Mouse (Mus musculus) cortical plate, adult 2 months (tissue): ENCODE measurements at regions not wholly inside any gene's neighbourhood (a gene's known extent, or its start where the extent isn't known, plus 50 kb on each side); places are given as distances from the start of the nearest gene placed in this dataset.
A peak's percentile ranks its signal among the peaks of the same experiment; 100 is the strongest.

ENCODE experiments used
- H3K27ac ChIP-seq: fragments of 200-500 bp; 2 replicates; pipeline ENCODE4 v1.5.1; 2012; ENCODE audit warnings: low read length, control low read depth, inconsistent platforms; ENCODE audit not compliant: insufficient read depth
- H3K4me1 ChIP-seq: fragments of 200-500 bp; 2 replicates; pipeline ENCODE4 v1.6.1; 2011; ENCODE audit warnings: low read length; ENCODE audit not compliant: control insufficient read depth, insufficient read depth
- H3K4me3 ChIP-seq: fragments of 200-500 bp; 2 replicates; pipeline ENCODE4 v1.5.1; 2011; ENCODE audit warnings: mild to moderate bottlenecking, low read length, control low read depth; ENCODE audit not compliant: insufficient read depth
- CTCF ChIP-seq: fragments of 200-500 bp; IDR thresholded peaks from 2 replicates; pipeline ENCODE4 v1.5.1; 2011; ENCODE audit warnings: mild to moderate bottlenecking, control low read depth, low read length; ENCODE audit not compliant: insufficient read depth; ENCODE audit errors: extremely low read depth
- POLR2A ChIP-seq: fragments of 200-500 bp; IDR thresholded peaks from 2 replicates; pipeline ENCODE4 v1.6.1; 2011; ENCODE audit warnings: mild to moderate bottlenecking, low read length, control low read depth; ENCODE audit not compliant: insufficient read depth; ENCODE audit errors: extremely low read depth

DNA sequence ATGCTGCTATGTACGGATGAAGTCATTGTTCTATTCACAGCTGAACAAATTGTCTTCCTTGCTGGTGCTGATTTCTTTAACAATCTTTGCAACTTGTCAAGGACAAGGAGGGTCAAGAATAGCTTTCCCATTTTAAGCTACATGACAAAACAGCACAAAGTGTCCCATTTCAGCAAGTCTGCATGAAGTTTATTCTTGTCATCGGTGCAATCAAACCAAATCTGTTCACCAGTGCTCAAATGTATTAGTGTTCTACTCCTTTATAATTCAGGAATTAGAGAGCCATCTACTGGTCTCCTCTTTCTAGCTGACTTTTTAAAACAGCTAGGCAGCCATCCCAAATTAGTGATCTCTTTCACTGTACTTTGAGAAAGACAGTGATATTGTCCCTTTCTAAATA, 1040.8 kb downstream of the Galc start:
- TF ChIP-seq POLR2A (no peak), CTCF (no peak)
- no peaks in the 10 kb centered on the region for H3K4me1 ChIP-seq
- H3K4me3 ChIP-seq = 0 out of 2 replicates have a peak overlapping the region, but pooled peaks have one; percentile 7
- no peak overlapping the region; the same call in 1 of the 2 replicates for H3K27ac ChIP-seq

DNA sequence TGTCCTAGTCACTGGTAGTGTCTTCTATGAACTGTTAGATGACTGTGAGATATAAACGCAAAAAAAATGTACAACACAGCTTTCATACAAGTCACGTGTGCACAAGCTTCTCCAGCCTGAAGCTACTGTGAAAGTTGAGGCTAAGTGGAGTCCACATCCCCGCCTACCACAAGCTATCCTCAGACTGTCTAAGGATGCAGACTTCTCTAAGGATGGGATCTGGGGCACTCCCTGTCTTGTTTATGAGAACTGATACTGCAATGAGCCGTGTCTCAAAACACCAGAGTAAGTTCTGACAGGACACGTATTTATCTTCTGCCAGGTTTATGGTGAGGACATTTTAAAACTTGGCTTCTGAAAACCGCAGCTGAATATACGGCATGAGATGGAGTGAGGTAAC, 1041.7 kb downstream of the Galc start:
- Histone ChIP-seq H3K4me3 (no peak overlapping the region), H3K27ac (no peak overlapping the region)
- no peak for TF ChIP-seq CTCF
- TF ChIP-seq POLR2A = no peak

DNA sequence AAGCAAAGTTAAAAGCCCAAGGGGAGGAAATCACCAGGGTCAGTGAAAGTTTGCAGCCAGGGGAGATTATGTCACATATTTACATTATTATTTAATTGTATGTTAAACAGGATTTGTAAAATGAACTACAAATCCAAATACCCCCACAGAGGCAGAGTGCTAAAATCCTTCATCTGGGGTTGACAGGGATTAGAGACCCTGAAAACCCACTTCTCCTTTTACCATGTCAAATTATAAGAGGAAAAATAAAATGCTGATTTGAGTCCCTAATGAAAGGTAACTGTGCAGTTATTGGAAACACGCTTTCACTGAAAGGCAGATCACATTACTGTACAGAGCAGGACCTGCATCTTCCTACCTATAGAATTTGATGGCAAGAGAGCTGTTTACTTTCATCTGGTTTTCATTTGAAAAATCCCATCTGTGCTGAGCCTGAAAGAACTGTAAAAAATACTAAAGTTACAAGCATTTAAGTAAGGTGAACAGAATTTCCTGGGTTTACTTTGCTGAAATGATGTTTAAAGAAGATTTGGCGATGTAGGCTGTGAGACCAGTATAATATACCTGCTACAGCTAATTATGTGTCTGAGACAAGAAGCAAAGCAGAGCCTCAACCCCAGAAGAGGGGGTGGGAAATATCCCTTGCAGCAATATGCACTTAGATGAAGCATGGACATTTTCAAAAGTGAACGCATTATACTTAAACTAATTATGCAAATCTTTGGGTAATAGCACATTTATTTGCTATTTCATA, 1055.4 kb downstream of the Galc start:
- no peak for TF ChIP-seq POLR2A
- TF ChIP-seq CTCF = no peak

More for the DNA sequence above, 1041.7 kb downstream of the Galc start:
- no peaks in the 10 kb centered on the region for H3K4me1 ChIP-seq

DNA sequence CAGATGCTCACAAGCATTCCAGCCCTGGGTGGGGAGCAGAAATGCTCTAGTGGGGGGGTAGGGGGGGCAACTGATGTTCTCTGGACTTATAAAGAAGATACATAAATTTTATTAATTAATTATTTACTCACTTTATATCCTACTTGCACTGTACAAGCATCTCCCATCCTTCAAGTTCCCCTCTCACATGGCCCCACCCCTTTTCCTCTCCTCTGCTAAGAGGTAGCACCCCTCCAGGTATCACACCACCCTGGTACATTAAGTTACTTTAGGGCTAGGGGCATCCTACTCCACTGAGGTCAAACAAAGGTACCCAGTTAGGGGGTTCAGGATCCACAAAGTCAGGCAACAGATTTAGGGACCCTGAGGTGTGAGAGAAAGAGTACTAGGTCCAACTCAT, 1097.4 kb downstream of the Galc start:
- H3K4me3 ChIP-seq = no peak overlapping the region
- H3K27ac ChIP-seq = no peak overlapping the region
- TF ChIP-seq CTCF (no peak), POLR2A (no peak)
- H3K4me1 ChIP-seq = no peaks in the 10 kb centered on the region

More for the DNA sequence above, 1055.4 kb downstream of the Galc start:
- no peak overlapping the region for H3K4me3 ChIP-seq
- H3K4me1 ChIP-seq = no peaks in the 10 kb centered on the region
- H3K27ac ChIP-seq = no peak overlapping the region

DNA sequence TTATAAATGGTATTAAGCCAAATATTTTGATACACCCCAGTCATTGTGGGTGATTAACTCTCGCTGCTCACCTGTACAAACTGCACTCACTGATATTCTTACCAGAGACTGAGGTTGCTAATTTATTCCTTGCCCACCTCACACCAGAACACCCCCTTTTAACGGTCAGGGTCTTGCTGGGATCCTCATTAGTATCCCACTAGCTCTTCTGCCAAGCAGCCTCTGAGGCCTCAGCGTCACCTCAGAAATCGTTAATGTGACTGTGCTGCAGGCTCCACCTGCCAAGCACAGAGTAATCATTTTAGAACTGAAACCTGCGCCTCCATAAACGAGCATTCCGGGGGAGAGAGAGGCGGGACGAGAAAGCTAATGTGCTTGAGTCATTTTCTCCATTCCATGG, 1097.8 kb downstream of the Galc start:
- H3K4me1 ChIP-seq = no peaks in the 10 kb centered on the region
- H3K4me3 ChIP-seq = no peak overlapping the region
- TF ChIP-seq CTCF = no peak
- TF ChIP-seq POLR2A = no peak
- no peak overlapping the region for H3K27ac ChIP-seq

DNA sequence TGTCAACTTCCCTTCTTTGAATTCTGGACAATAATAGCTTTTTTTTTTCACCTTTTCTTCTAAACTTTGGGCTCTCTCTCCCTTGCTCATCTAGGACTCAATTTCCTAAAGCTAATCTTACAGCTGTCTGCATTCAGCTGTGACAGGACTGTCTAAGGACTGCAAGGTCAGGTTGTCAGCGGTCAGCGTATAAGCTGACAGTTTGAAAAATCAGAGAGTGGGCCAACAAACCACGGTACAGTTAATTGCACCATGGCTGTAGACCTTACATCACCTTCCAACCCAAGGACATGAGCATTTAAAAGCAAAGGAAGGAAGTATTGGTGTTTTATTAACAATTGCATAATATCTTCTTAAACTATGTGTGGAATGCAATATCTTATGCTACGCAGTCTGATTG, 1100.9 kb downstream of the Galc start:
- no peak overlapping the region for H3K27ac ChIP-seq
- H3K4me1 ChIP-seq = no peaks in the 10 kb centered on the region
- TF ChIP-seq CTCF = no peak
- TF ChIP-seq POLR2A = no peak
- H3K4me3 ChIP-seq = no peak overlapping the region

DNA sequence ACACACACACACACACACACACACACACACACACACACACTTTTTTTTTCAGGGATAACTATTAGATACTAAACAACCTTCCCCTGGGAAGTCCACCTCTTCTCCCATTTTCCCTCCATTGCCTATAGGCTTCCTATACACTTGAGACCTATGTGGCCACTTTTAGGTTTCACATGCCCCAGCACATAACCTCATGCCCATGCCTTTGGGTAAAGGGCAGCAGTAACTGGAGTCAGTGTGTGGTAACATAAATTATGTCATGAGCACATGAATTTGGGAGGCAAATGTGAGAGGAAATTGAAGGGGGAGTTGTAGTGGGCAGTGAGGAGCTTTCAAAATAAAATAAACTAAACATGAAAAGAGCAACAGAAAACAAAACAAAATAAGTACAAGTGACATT, 1101.5 kb downstream of the Galc start:
- H3K27ac ChIP-seq = no peak overlapping the region
- no peak overlapping the region for H3K4me3 ChIP-seq
- no peak for TF ChIP-seq CTCF
- TF ChIP-seq POLR2A = no peak
- no peaks in the 10 kb centered on the region for H3K4me1 ChIP-seq

DNA sequence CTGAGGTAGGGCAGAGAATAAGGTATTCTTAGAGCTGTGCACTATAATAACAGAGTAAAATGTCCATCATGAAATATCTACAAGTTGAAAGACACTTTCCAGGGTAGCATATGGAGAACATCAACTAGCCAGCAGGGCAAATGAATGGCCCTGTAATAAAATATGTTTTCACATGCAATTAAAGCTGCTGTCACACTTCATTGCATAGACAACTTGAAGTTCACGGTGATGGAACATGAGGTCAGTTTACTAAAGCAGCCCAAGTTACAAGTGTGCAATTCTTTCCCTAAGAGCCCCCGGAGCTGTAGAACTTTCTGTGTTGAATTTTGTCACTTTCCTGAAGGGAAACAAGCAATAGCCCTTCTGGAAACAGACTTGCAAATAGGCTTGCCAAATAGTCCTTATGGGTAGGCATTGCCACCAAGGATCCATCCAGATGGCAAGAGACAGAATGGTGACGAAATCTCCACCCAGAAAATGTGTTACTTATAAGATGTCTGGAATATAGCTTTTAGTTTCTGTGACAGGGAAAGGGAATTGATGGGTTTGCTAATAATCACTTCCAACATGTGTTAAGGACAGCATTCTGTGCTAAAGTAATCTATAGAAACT, 1102.7 kb downstream of the Galc start:
- no peak overlapping the region for H3K4me3 ChIP-seq
- H3K4me1 ChIP-seq = no peaks in the 10 kb centered on the region
- no peak overlapping the region for H3K27ac ChIP-seq
- TF ChIP-seq CTCF (no peak), POLR2A (no peak)

DNA sequence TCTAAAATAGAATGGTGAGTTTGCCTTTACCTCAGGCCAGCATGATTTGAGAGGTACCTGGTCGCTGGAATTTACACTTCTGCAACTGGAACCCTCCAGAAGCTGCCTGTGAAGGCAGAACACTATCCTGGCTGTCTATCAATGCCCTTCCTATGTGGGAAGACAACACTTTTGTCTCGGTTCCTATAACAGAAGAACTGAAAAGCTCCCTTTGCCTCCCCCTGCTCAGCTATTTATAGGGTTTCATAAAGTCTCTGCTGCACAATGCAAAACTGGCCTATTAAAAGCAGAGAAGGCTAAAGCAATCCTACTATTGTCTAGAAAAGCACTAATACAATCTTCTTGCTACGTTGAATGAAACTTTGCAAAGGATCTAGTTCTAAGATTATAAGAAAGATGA, 1116.5 kb downstream of the Galc start:
- TF ChIP-seq CTCF (no peak), POLR2A (no peak)
- no peaks in the 10 kb centered on the region for H3K4me1 ChIP-seq
- no peak overlapping the region for H3K27ac ChIP-seq
- no peak overlapping the region for H3K4me3 ChIP-seq

DNA sequence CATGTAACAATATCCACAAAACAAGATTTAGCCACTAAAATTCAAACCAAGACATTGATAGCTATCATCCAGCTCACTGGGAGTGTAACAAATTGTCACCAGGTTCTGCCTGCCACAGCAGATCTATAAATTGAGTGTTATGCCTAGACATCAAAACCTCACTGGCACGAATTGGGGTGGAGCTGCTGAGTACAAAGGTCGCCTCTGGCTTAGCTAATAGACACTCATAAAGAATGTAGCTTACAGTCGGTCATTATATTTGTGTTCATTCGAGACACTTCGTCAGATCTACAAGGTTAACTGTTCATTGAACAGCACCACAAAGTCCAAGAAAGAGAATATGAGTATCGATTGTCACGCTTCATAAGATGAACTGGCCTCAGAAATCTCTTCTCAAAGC, 1121.3 kb downstream of the Galc start:
- no peak overlapping the region for H3K27ac ChIP-seq
- TF ChIP-seq CTCF = no peak
- no peak for TF ChIP-seq POLR2A
- no peak overlapping the region for H3K4me3 ChIP-seq
- no peaks in the 10 kb centered on the region for H3K4me1 ChIP-seq
